Mouse (Mus musculus): ENCODE measurements around the gene Sema3f. TPM values are rescaled to one million over a fixed set of nuclear protein-coding genes. Genes with fewer than 3 reads are reported as not detected.

Gene Sema3f
- total RNA-seq (2014; rRNA removed), result 56.6 and 61.4 TPM in 2 replicates
- 7.1 and 7.8 TPM in 2 replicates for polyA plus RNA-seq (2015; fragmentation: Nextera tagmentation; extraction: Ambion mirVana)

DNA sequence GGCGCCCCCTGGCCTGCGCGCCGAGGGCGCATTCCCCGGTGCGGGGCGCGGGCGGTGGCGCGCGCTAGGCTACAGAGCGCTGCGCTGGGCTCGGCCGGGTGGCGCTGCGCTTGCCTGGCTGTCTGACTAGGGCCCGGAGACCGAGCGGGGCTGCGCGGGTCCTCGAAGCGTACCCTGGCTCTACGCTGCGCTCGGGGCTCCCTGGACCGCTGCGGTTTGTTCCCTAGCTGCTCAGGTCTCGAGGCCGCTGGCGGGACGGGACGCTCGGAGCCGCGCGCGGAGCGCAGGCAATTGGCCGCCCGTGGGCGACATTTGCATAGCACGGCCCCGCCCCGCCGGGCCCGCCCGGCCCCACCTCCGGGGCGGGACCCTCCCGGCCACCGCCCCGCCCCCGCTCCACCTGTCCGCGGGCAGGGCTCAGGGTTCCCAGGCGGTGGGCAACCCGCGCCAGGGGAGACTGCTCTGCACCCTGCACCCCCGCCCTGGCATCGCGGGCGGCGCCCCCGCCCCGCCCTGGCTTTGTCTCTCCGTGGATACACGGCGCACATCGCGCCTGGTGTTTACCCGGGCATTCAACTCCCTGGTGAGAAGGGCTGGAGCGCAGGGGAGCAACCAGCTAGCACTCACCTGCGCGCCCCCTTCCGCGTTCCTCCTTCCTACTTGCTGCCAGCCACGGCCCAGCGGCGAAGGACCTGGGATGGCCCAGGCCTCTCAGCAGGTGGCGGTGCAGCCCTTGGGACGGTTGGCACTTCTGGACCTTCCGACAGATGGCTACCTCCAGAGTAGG is at the start of gene Sema3f:
TSS of gene Sema3f (minus strand) at position 779 of the 787 bp plus-strand sequence.
- Histone ChIP-seq H3K4me3 (ENCODE audit: low read depth, low read length) (peak within 1 kb of the TSS; percentile 75), H3K27ac (ENCODE audit: low read depth, low read length) (peak within 1 kb of the TSS; percentile 80), H3K4me2 (ENCODE audit: low read depth) (peak within 1 kb of the TSS; percentile 91), H3K27me3 (ENCODE audit: insufficient read depth, low read length) (no peaks in the 10 kb centered on the region), H3K9me3 (ENCODE audit: low read length) (no peaks in the 10 kb centered on the region), H3K9ac (peak within 1 kb of the TSS; percentile 73), H3K36me3 (ENCODE audit: insufficient read depth) (peaks cover 6% of the 10 kb centered on the region; the same call in 1 of the 2 replicates), H3K4me1 (ENCODE audit: insufficient read depth) (peaks cover 12% of the 10 kb centered on the region; the same call in 1 of the 2 replicates)
- peak; percentile 76 for ATAC-seq
- peak; percentile 85 for DNase-seq
- WGBS, result 3% methylated on average over 74 of the region's 86 CpGs
- peak; percentile 54 for TF ChIP-seq CTCF (IDR thresholded peaks at IDR 0.05; ENCODE audit: low read depth)

DNA sequence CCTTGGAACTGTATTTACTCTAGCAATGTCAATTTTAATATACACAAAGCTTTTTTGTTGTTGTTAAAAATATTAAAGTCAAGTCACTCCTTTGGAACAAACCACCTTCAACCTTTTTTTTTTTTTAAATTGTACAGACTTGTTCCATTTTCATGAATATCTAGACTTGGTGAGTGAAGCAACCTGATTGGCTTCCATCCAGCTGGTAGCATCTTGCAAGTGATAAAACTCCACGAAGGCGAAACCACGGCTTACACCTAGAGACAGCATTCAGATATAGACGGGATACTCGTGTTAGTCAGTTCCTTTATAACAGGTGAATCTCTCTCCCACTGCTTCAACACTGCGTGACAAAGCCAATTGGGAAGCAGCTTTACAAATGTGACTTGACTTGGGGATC is 49.3 kb upstream of the Sema3f start:
- ATAC-seq (no peak), DNase-seq (no peak)
- peaks cover 86% of the 10 kb centered on the region for H3K36me3 ChIP-seq (ENCODE audit: insufficient read depth)
- H3K27me3 ChIP-seq (ENCODE audit: insufficient read depth, low read length), result no peaks in the 10 kb centered on the region
- no peak for TF ChIP-seq CTCF (IDR thresholded peaks at IDR 0.05; ENCODE audit: low read depth)
- no peaks in the 10 kb centered on the region for H3K4me1 ChIP-seq (ENCODE audit: insufficient read depth)
- H3K9me3 ChIP-seq (ENCODE audit: low read length), result no peaks in the 10 kb centered on the region
- H3K27ac ChIP-seq (ENCODE audit: low read depth, low read length), result no peak overlapping the region
- H3K9ac ChIP-seq, result no peak overlapping the region
- 90% methylated on average over 6 of the region's 6 CpGs for WGBS
- H3K4me2 ChIP-seq (ENCODE audit: low read depth), result no peak overlapping the region
- no peak overlapping the region for H3K4me3 ChIP-seq (ENCODE audit: low read depth, low read length)

DNA sequence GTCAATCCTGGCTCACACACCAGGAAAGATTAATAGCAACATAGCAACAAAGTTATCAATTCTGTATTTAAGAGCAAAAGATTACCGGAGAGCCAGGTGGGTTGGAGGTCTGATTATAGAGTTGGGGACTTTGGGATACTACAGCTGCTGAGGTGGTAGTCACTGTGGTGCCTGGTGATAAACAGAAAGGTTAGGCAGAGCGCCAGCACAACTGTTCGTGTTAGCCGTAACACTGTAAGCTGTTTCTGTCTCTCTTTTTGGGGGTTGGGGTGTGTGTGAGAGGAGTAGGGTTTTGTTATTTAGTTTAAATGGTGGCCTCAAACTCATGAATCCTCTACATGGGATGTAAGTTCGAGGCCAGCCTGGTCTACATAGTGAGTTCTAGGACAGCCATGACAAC is 40.1 kb upstream of the Sema3f start:
- no peak for DNase-seq
- no peaks in the 10 kb centered on the region for H3K4me1 ChIP-seq (ENCODE audit: insufficient read depth)
- no peak for TF ChIP-seq CTCF (IDR thresholded peaks at IDR 0.05; ENCODE audit: low read depth)
- H3K4me2 ChIP-seq (ENCODE audit: low read depth), result no peak overlapping the region
- WGBS, result 86% methylated on average over 5 of the region's 5 CpGs
- H3K27ac ChIP-seq (ENCODE audit: low read depth, low read length), result no peak overlapping the region
- H3K9me3 ChIP-seq (ENCODE audit: low read length), result no peaks in the 10 kb centered on the region
- no peak for ATAC-seq
- no peak overlapping the region for H3K4me3 ChIP-seq (ENCODE audit: low read depth, low read length)
- peaks cover 88% of the 10 kb centered on the region for H3K36me3 ChIP-seq (ENCODE audit: insufficient read depth)
- no peaks in the 10 kb centered on the region for H3K27me3 ChIP-seq (ENCODE audit: insufficient read depth, low read length)
- no peak overlapping the region for H3K9ac ChIP-seq

DNA sequence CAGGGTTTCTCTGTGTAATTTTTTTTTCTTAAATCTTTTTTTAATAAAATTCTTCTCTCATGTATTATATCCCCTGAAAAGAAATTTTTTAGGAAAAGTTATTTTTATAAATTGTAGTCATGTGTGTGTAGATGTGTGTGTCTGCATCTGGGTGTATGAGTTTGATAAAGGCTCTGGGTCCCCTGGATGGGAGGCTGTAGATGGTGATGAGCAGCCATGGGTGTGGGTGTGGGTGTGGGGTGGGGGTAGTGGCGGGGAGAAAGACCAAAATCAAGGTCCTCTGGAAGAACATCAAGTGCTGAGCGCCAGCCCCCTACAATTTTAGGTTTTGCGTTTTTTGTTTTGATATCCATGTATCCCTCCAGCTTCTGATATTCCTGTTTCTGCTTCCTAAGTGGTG is 37.8 kb upstream of the Sema3f start:
- no peak overlapping the region for H3K27ac ChIP-seq (ENCODE audit: low read depth, low read length)
- peaks cover 94% of the 10 kb centered on the region for H3K36me3 ChIP-seq (ENCODE audit: insufficient read depth)
- H3K9me3 ChIP-seq (ENCODE audit: low read length), result no peaks in the 10 kb centered on the region
- no peak overlapping the region for H3K4me3 ChIP-seq (ENCODE audit: low read depth, low read length)
- DNase-seq (no peak), ATAC-seq (no peak)
- H3K9ac ChIP-seq, result no peak overlapping the region
- H3K27me3 ChIP-seq (ENCODE audit: insufficient read depth, low read length), result no peaks in the 10 kb centered on the region
- H3K4me1 ChIP-seq (ENCODE audit: insufficient read depth), result no peaks in the 10 kb centered on the region
- no peak for TF ChIP-seq CTCF (IDR thresholded peaks at IDR 0.05; ENCODE audit: low read depth)
- H3K4me2 ChIP-seq (ENCODE audit: low read depth), result no peak overlapping the region
- 96% methylated on average over 3 of the region's 3 CpGs for WGBS

GRCm38 (mm10) chr9:107747310-107747709 is 37.0 kb upstream of the Sema3f start:
- Histone ChIP-seq H3K4me2 (ENCODE audit: low read depth) (no peak overlapping the region), H3K4me1 (ENCODE audit: insufficient read depth) (no peaks in the 10 kb centered on the region), H3K36me3 (ENCODE audit: insufficient read depth) (peaks cover 96% of the 10 kb centered on the region), H3K27me3 (ENCODE audit: insufficient read depth, low read length) (no peaks in the 10 kb centered on the region), H3K9me3 (ENCODE audit: low read length) (no peaks in the 10 kb centered on the region), H3K9ac (no peak overlapping the region), H3K4me3 (ENCODE audit: low read depth, low read length) (no peak overlapping the region), H3K27ac (ENCODE audit: low read depth, low read length) (no peak overlapping the region)
- no peak for TF ChIP-seq CTCF (IDR thresholded peaks at IDR 0.05; ENCODE audit: low read depth)
- no peak for ATAC-seq
- DNase-seq, result no peak
- 81% methylated on average over 1 of the region's 1 CpGs for WGBS

DNA sequence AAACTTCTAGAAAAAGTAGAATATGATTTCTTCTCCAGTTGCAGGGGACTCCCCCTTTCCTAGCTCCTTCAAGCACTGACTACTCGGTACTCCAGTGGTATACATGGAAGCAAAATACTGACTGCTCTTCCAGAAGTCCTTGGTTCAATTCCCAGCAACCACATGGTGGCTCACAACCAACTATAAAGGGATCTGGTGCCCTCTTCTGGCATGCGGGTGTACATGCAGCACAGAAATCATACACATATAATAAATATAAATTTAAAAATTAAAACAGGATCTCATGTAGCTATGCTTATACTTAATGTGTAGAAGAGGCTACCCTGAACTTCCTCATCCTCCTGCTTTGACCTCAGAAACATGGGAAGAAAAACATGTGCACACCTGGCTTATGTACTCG is 36.4 kb upstream of the Sema3f start:
- ATAC-seq, result no peak
- H3K36me3 ChIP-seq (ENCODE audit: insufficient read depth), result peaks cover 96% of the 10 kb centered on the region
- no peak for DNase-seq
- peak; percentile 41 for TF ChIP-seq CTCF (IDR thresholded peaks at IDR 0.05; ENCODE audit: low read depth)
- H3K9ac ChIP-seq, result no peak overlapping the region
- H3K27me3 ChIP-seq (ENCODE audit: insufficient read depth, low read length), result no peaks in the 10 kb centered on the region
- H3K27ac ChIP-seq (ENCODE audit: low read depth, low read length), result no peak overlapping the region
- no peaks in the 10 kb centered on the region for H3K4me1 ChIP-seq (ENCODE audit: insufficient read depth)
- 93% methylated on average over 3 of the region's 3 CpGs for WGBS
- no peaks in the 10 kb centered on the region for H3K9me3 ChIP-seq (ENCODE audit: low read length)
- H3K4me3 ChIP-seq (ENCODE audit: low read depth, low read length), result no peak overlapping the region
- H3K4me2 ChIP-seq (ENCODE audit: low read depth), result no peak overlapping the region

- Histone ChIP-seq H3K4me2 (ENCODE audit: low read depth) (no peak overlapping the region), H3K36me3 (ENCODE audit: insufficient read depth) (peaks cover 97% of the 10 kb centered on the region), H3K4me3 (ENCODE audit: low read depth, low read length) (no peak overlapping the region), H3K4me1 (ENCODE audit: insufficient read depth) (no peaks in the 10 kb centered on the region), H3K9ac (no peak overlapping the region), H3K27ac (ENCODE audit: low read depth, low read length) (no peak overlapping the region), H3K9me3 (ENCODE audit: low read length) (no peaks in the 10 kb centered on the region), H3K27me3 (ENCODE audit: insufficient read depth, low read length) (no peaks in the 10 kb centered on the region)
- TF ChIP-seq CTCF (IDR thresholded peaks at IDR 0.05; ENCODE audit: low read depth), result no peak
- no peak for DNase-seq
- ATAC-seq, result no peak
- WGBS, result 90% methylated on average over 6 of the region's 6 CpGs
These were observed 33.8 kb upstream of the Sema3f start for GRCm38 (mm10) chr9:107744061-107744460.
